Mouse (Mus musculus): Measurements from ENCODE around the gene Slc17a1.

Gene Slc17a1

GRCm38 (mm10) chr13:23887026-23887725 is 19.6 kb downstream of the Slc17a1 start:
- no peak for DNase-seq (ENCODE audit: inconsistent age in 2 of 2, low spot score in 1 of 2)

DNA sequence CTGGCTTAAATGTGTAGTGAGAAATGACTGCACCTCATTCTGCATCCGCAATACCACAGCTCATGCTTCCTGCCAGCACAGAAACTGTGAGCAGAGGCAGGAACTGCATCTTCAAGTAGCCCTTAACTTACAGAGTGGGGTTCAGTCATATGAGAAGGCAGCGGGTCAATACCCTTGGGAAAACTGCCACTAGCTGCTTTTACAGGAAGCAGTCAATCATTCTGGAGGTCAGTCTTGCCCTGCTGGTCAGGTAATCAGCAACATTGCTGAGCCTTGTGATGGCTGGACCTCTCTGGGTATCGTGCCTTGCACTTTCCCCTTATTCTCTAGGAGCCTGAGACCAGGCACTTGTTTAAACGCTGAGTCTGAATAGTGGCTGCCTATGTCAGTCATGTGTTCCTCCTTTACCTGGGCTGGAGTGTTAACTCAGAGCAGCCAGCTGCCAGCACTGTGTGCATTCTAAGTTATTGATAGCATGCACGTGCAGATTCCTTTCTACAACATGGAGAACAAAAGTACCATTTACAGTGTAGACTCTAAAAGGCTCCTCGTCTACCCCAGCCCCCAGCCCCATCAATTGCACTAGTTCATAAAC is 21.6 kb downstream of the Slc17a1 start:
- peak in 1 of 2 experiments; percentile 50 for DNase-seq (ENCODE audit: inconsistent age in 2 of 2, low spot score in 1 of 2)

- DNase-seq (ENCODE audit: inconsistent age in 2 of 2, low spot score in 1 of 2), result no peak
These were observed 25.2 kb downstream of the Slc17a1 start for GRCm38 (mm10) chr13:23892592-23893268.

DNA sequence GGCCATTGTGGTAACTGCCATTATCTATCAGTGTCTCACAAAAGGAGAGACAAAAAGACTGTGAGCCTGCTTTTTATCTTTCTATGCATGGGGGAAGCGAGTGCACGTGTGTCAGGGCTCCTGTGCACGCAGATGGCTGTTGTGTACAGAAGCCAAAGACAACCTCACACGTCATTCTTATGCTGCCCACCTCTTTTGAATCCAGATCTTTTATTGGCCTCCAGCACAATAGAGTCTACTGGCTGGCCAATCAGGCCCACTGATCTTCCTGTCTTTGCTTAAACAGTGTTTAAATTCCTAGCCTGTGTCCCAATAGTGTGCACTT is 25.7 kb downstream of the Slc17a1 start:
- no peak for DNase-seq (ENCODE audit: inconsistent age in 2 of 2, low spot score in 1 of 2)

- DNase-seq (ENCODE audit: inconsistent age in 2 of 2, low spot score in 1 of 2), result no peak
These were observed 30.7 kb downstream of the Slc17a1 start for GRCm38 (mm10) chr13:23898242-23898641.

- DNase-seq (ENCODE audit: inconsistent age in 2 of 2, low spot score in 1 of 2), result no peak
These were observed 39.4 kb downstream of the Slc17a1 start for GRCm38 (mm10) chr13:23906906-23907305.

GRCm38 (mm10) chr13:23910121-23910520 is 42.6 kb downstream of the Slc17a1 start:
- DNase-seq (ENCODE audit: inconsistent age in 2 of 2, low spot score in 1 of 2), result no peak

- DNase-seq (ENCODE audit: inconsistent age in 2 of 2, low spot score in 1 of 2), result no peak
These were observed 43.8 kb downstream of the Slc17a1 start for GRCm38 (mm10) chr13:23911335-23911734.

DNA sequence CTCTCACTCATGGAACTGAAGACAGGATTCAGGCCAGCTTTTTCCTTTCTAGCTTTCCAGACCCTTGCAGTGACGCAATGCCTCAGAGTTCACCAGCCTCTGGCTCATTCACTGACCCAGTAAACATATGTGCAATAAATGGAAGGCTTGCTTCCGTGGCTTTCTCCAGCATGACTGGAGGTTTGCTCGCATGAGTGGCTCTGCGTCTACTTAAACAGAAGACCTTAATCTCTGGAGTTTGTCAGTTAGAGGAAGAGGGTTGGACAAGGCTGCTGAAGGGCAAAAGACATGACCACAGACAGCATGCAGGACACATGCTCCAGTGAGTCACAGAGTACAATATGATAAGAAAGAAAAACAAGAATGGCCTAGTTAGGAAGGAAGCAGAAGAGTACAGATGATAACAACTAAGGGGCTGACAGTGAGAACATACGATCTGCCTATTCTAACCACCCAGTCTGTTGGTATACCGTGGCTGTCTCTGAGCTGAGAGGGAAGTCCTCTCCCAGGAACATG is 46.3 kb downstream of the Slc17a1 start:
- peak; percentile 59 to 77 for DNase-seq (ENCODE audit: inconsistent age in 2 of 2, low spot score in 1 of 2)

DNA sequence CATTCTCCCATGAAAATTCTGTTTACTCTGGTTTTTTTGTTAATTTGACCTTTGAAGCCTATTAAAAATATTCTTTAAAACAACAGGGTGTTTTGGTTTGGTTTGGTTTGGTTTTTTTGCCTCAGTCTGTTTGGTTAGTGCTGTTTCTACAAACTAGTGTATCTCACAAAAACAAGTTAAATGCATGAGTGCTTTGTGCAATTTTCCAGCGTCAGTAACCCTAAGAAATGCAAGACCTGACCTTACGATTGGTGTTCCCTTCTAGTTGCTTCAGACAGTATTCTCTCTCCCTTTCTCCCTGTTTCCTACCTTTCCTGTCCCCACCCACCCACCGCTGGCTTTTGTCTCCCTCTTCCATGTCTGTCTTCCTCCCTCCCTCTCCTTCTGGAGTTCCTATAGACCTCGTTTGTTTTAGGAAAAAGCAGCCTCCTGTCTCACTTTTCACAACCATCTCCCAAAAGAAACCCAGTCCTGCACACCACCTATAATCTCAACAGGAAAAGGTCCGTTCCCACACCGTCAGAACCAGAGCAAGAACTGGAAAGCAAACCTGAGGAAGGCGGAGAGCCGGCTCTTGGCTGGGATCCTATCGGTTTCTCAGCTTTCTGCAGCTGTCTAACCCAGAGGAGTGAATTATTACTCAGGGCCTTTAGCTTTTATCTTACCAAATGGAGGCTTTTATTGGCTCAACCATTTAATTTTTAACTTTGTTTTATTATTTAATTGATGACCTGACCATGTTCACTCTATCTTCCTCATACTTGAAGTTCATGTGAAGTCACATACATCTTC is 47.0 kb downstream of the Slc17a1 start, which contains the start of gene Slc17a4:
Gene Slc17a4 (minus strand): TSS at position 634 of the 792 bp plus-strand sequence.
- peak in 1 of 2 experiments; percentile 70 for DNase-seq (ENCODE audit: inconsistent age in 2 of 2, low spot score in 1 of 2)

GRCm38 (mm10) chr13:23916132-23916531 is 48.6 kb downstream of the Slc17a1 start:
- peak; percentile 64 to 84 for DNase-seq (ENCODE audit: inconsistent age in 2 of 2, low spot score in 1 of 2)

GRCm38 (mm10) chr13:23917674-23918073 is 50.1 kb downstream of the Slc17a1 start:
- DNase-seq (ENCODE audit: inconsistent age in 2 of 2, low spot score in 1 of 2), result no peak

DNA sequence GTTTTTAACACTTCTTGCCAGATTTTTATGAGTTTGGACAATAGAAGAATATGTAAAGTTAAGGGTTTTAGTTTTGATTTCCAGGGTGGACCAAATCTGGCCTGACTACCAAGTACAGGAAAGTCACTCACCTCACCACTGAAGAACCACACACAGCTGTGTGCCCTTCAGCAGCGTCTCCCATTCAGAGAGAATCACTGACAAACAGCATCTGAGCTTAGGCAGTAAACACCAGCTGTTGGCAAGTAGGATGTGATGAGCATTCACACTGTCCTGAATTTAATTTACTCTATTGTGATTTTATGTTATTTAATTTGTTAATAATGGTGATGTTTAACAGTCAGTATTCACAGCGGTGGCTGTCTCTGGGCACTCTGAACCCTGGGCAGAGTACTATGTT is 58.2 kb downstream of the Slc17a1 start:
- DNase-seq (ENCODE audit: inconsistent age in 2 of 2, low spot score in 1 of 2), result peak in 1 of 2 experiments; percentile 21

- DNase-seq (ENCODE audit: inconsistent age in 2 of 2, low spot score in 1 of 2), result peak in 1 of 2 experiments; percentile 67
These were observed 61.1 kb downstream of the Slc17a1 start for GRCm38 (mm10) chr13:23928637-23929036.

- DNase-seq (ENCODE audit: inconsistent age in 2 of 2, low spot score in 1 of 2), result no peak
These were observed 62.9 kb downstream of the Slc17a1 start for GRCm38 (mm10) chr13:23930461-23930860.

- no peak for DNase-seq (ENCODE audit: inconsistent age in 2 of 2, low spot score in 1 of 2)
These were observed 63.4 kb downstream of the Slc17a1 start for GRCm38 (mm10) chr13:23930904-23931303.

GRCm38 (mm10) chr13:23933421-23934210 is 66.1 kb downstream of the Slc17a1 start, which contains the start of gene Hist1h2ba:
Gene Hist1h2ba, minus strand, starts transcription at chr13:23934156.
- DNase-seq (ENCODE audit: inconsistent age in 2 of 2, low spot score in 1 of 2), result no peak

- no peak for DNase-seq (ENCODE audit: inconsistent age in 2 of 2, low spot score in 1 of 2)
These were observed 66.6 kb downstream of the Slc17a1 start, which contains the start of gene Hist1h2aa for GRCm38 (mm10) chr13:23934211-23934520. Gene Hist1h2aa, plus strand, starts transcription at chr13:23934462.

- DNase-seq (ENCODE audit: inconsistent age in 2 of 2, low spot score in 1 of 2), result peak in 1 of 2 experiments; percentile 51
These were observed 71.1 kb downstream of the Slc17a1 start for GRCm38 (mm10) chr13:23938699-23939098.

DNA sequence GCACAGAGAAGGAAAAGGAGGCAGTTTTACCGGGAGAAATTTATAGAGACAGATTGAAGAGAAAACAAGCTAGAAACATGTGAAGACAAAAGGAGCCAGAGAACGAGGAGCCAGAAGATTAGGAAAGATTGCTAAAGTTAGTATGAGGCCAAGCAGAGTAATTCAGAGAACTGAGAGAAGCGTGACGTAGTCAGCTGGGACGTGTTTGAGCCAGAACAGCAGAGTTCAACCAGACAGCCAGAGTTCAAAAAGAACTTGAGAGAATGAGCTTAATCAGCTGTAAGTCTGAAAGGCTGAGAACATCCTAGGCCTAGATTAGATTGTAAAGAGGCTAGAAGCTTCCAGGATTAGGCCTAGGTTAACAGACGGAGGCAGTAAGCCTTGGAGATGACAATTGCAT is 72.7 kb downstream of the Slc17a1 start:
- no peak for DNase-seq (ENCODE audit: inconsistent age in 2 of 2, low spot score in 1 of 2)

Data from adrenal gland, adult (tissue).